Mouse (Mus musculus): Measurements from ENCODE around the gene Ltbp4. TPM values are rescaled to one million over a fixed set of nuclear protein-coding genes. Genes with fewer than 3 reads are reported as not detected.
A peak's percentile ranks its signal among the peaks of the same experiment; 100 is the strongest.

The Ltbp4 gene
- 10 to 100 TPM; 77.8 to 94.6 TPM for total RNA-seq (2021)
- long read RNA-seq, experiment 1, full-length matches to known transcripts, result 5 of 26 reads
- long read RNA-seq, experiment 1, partial matches to known transcripts, result 17 of 26 reads
- long read RNA-seq, experiment 1, other reads (novel, unspliced or antisense), result 4 of 26 reads
- long read RNA-seq, experiment 2, full-length matches to known transcripts, result 11 of 27 reads
- long read RNA-seq, experiment 2, partial matches to known transcripts, result 14 of 27 reads
- long read RNA-seq, experiment 2, other reads (novel, unspliced or antisense), result 2 of 27 reads

- peak; percentile 29 to 30 for DNase-seq
Measured at GRCm38 (mm10) chr7:27337175-27337853, at the start of gene Ltbp4. Ltbp4 (minus strand) TSS chr7:27337692.

- peak; percentile 73 to 87 for DNase-seq
Measured at GRCm38 (mm10) chr7:27384731-27385130, 47.2 kb upstream of the Ltbp4 start.

- DNase-seq, result no peak
Measured at GRCm38 (mm10) chr7:27384134-27384533, 46.6 kb upstream of the Ltbp4 start.

- DNase-seq, result peak in 1 of 2 experiments; percentile 16
Measured at GRCm38 (mm10) chr7:27383233-27383632, 45.7 kb upstream of the Ltbp4 start.

- no peak for DNase-seq
Measured at GRCm38 (mm10) chr7:27381560-27381959, 44.1 kb upstream of the Ltbp4 start.

- no peak for DNase-seq
Measured at GRCm38 (mm10) chr7:27381009-27381408, 43.5 kb upstream of the Ltbp4 start.

GRCm38 (mm10) chr7:27379836-27380235 lies 42.3 kb upstream of the Ltbp4 start:
- no peak for DNase-seq

GRCm38 (mm10) chr7:27378431-27378830 lies 40.9 kb upstream of the Ltbp4 start:
- no peak for DNase-seq

GRCm38 (mm10) chr7:27375274-27375673 lies 37.8 kb upstream of the Ltbp4 start:
- no peak for DNase-seq

- peak; percentile 12 to 29 for DNase-seq
Measured at GRCm38 (mm10) chr7:27371715-27372462, 34.4 kb upstream of the Ltbp4 start.

- DNase-seq, result no peak
Measured at GRCm38 (mm10) chr7:27369111-27369510, 31.6 kb upstream of the Ltbp4 start.

GRCm38 (mm10) chr7:27367976-27368375 lies 30.5 kb upstream of the Ltbp4 start:
- DNase-seq, result no peak

- no peak for DNase-seq
Measured at GRCm38 (mm10) chr7:27366082-27366844, 28.8 kb upstream of the Ltbp4 start.

GRCm38 (mm10) chr7:27364379-27364778 lies 26.9 kb upstream of the Ltbp4 start:
- no peak for DNase-seq

GRCm38 (mm10) chr7:27361283-27361946 lies 23.9 kb upstream of the Ltbp4 start:
- DNase-seq, result peak; percentile 99 to 100

- no peak for DNase-seq
Measured at GRCm38 (mm10) chr7:27360749-27361148, 23.3 kb upstream of the Ltbp4 start.

- DNase-seq, result no peak
Measured at GRCm38 (mm10) chr7:27359706-27360358, 22.3 kb upstream of the Ltbp4 start.

- no peak for DNase-seq
Measured at GRCm38 (mm10) chr7:27359162-27359561, 21.7 kb upstream of the Ltbp4 start.

GRCm38 (mm10) chr7:27357595-27357978 lies 20.1 kb upstream of the Ltbp4 start:
- no peak for DNase-seq

GRCm38 (mm10) chr7:27356861-27357594 lies 19.5 kb upstream of the Ltbp4 start, which contains the start of gene Gm20479:
Gm20479 (minus strand) TSS chr7:27357419.
- DNase-seq, result peak; percentile 37 to 48

All from adrenal gland, postnatal 36 days (tissue).